Mouse (Mus musculus): Measurements from ENCODE around the gene Cog1. TPM values are rescaled to one million over a fixed set of nuclear protein-coding genes. Genes with fewer than 3 reads are reported as not detected.
"Not testable (repeated sequence)": the region's sequence is repeated elsewhere in the genome, so short reads cannot be mapped to it uniquely, and the experiment has no call there.

The Cog1 gene
- total RNA-seq, 4 experiments from 2014 or later = 45.5 to 63.0 (median 54.6) TPM

- DNase-seq = no peak
Measured at GRCm38 (mm10) chr11:113632303-113632702, 16.7 kb upstream of the Cog1 start.

- no peak for DNase-seq
Measured at GRCm38 (mm10) chr11:113633398-113633797, 15.6 kb upstream of the Cog1 start.

- DNase-seq = no peak
Measured at GRCm38 (mm10) chr11:113634699-113635121, 14.3 kb upstream of the Cog1 start.

GRCm38 (mm10) chr11:113638680-113639079, 10.3 kb upstream of the Cog1 start:
- DNase-seq = no peak

- no peak for DNase-seq
Measured at GRCm38 (mm10) chr11:113645181-113645580, 3.8 kb upstream of the Cog1 start.

GRCm38 (mm10) chr11:113648152-113648551, 817 bp upstream of the Cog1 start:
- peak; percentile 52 for DNase-seq

- peak; percentile 26 for DNase-seq
Measured at GRCm38 (mm10) chr11:113649353-113650210, 613 bp downstream of the Cog1 start, which contains the start of gene Slc39a11. Gene Slc39a11 (minus strand): TSS chr11:113650079.

GRCm38 (mm10) chr11:113651206-113651906, 2.4 kb downstream of the Cog1 start:
- DNase-seq = no peak

- no peak for DNase-seq
Measured at GRCm38 (mm10) chr11:113651907-113652273, 2.9 kb downstream of the Cog1 start.

- DNase-seq = no peak
Measured at GRCm38 (mm10) chr11:113652516-113652915, 3.5 kb downstream of the Cog1 start.

- no peak for DNase-seq
Measured at GRCm38 (mm10) chr11:113654105-113654504, 5.1 kb downstream of the Cog1 start.

GRCm38 (mm10) chr11:113654561-113655270, 5.7 kb downstream of the Cog1 start:
- no peak for DNase-seq

- DNase-seq = peak; percentile 64
Measured at GRCm38 (mm10) chr11:113656511-113656932, 7.6 kb downstream of the Cog1 start.

GRCm38 (mm10) chr11:113657221-113657620, 8.3 kb downstream of the Cog1 start:
- DNase-seq = no peak

GRCm38 (mm10) chr11:113658319-113658718, 9.3 kb downstream of the Cog1 start:
- no peak for DNase-seq

- DNase-seq = no peak
Measured at GRCm38 (mm10) chr11:113658763-113659162, 9.8 kb downstream of the Cog1 start.

- not testable (repeated sequence) for DNase-seq
Measured at GRCm38 (mm10) chr11:113660213-113660612, 11.2 kb downstream of the Cog1 start.

- DNase-seq = no peak
Measured at GRCm38 (mm10) chr11:113660940-113661339, 12.0 kb downstream of the Cog1 start.

GRCm38 (mm10) chr11:113661835-113662351, 12.9 kb downstream of the Cog1 start:
- DNase-seq = no peak

- DNase-seq = no peak
Measured at GRCm38 (mm10) chr11:113664279-113664678, 15.3 kb downstream of the Cog1 start.

GRCm38 (mm10) chr11:113666205-113666604, 17.2 kb downstream of the Cog1 start:
- DNase-seq = no peak

- DNase-seq = no peak
Measured at GRCm38 (mm10) chr11:113666648-113667047, 17.7 kb downstream of the Cog1 start.

GRCm38 (mm10) chr11:113667122-113667521, 18.2 kb downstream of the Cog1 start:
- no peak for DNase-seq

Measured in adrenal gland, adult 8-10 months (tissue).